10 mouse cellular contexts compared by ENCODE assay signal in the genomic region with DNA sequence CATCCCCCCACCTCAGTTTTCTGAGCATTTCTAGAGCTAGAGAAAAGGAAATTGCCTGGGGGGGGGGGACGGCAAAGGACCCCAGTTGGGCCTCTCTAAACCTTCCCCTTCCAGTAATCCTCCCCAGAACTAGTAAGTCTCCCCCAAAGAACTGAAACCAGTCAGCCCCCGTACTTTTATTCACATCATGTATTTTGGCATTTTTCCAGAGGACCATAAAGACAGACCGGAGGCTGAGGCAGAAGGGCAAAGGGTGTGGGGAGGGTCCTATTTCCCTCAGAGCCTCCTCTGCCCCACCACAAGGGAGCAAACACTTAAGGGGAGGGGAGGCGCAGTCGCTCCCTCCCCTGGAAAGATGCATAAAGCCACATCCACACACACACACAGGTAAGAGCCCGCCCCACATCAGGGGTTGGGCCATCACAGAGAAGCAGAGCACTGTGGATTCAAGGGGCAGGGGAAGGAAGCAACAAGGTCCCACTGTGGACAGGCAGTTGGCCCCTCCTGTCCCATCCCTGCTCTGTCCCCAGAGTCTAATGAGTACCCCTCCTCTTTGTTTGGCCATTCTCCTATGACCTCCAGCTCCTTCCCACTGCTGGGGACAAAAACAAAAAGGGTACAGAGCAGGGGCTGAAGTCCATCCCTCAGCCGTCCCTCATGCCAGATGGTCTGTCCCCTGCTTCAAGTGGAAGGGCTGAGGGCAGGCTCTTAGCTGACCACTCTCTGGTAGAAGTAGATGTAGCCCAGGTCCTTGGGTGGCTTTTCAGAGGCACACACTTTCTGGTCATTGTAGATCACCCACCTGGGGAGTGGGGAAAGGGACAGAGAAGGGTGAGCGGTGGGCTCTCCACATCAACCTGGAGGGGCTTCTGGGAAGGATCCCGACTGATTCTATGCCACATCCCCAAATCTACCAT. TPM values are rescaled to one million over a fixed set of nuclear protein-coding genes. Genes with fewer than 3 reads are reported as not detected.
A peak's percentile ranks its signal among the peaks of the same experiment; 100 is the strongest.
DNase-seq lines count a peak whose midpoint lies in the region; ATAC-seq lines count a peak whose summit lies in the region.
"Had no signal": no experiment of that assay in that cellular context is flagged by ENCODE, and none has a peak within 500 bp of the region (broad histone marks: within the 10 kb centered on the region; RNA-seq: fewer than 3 reads in every experiment).

No protein-coding gene starts in this region.

- no peak overlapping the region for H3K4me3 ChIP-seq in forebrain, embryonic 13.5 days
- H3K4me3 ChIP-seq in forebrain, embryonic 15.5 days = no peak overlapping the region
- no peak overlapping the region for H3K4me3 ChIP-seq in midbrain, embryonic 11.5 days (ENCODE audit: low read depth, low read length)
- H3K4me3 ChIP-seq in midbrain, embryonic 15.5 days = no peak overlapping the region
- H3K4me3 ChIP-seq in limb, embryonic 13.5 days = no peak overlapping the region; the same call in 1 of the 2 replicates
- no peak overlapping the region for H3K4me3 ChIP-seq in stomach, embryonic 15.5 days (replicated peaks)

- H3K4me1 ChIP-seq in forebrain, embryonic 13.5 days = peaks cover 34% of the 10 kb centered on the region
- peaks cover 32% of the 10 kb centered on the region for H3K4me1 ChIP-seq in forebrain, embryonic 15.5 days
- H3K4me1 ChIP-seq in midbrain, embryonic 11.5 days (ENCODE audit: control insufficient read depth, insufficient read depth, low read length) = peaks cover 16% of the 10 kb centered on the region
- H3K4me1 ChIP-seq in midbrain, embryonic 15.5 days = peaks cover 25% of the 10 kb centered on the region
- peaks cover 37% of the 10 kb centered on the region for H3K4me1 ChIP-seq in limb, embryonic 13.5 days
- peaks cover 30% of the 10 kb centered on the region for H3K4me1 ChIP-seq in stomach, embryonic 15.5 days

- 0 out of 2 replicates have a peak overlapping the region, but pooled peaks have one; percentile 80 for H3K4me2 ChIP-seq in forebrain, embryonic 13.5 days
- no peak overlapping the region for H3K4me2 ChIP-seq in forebrain, embryonic 15.5 days (replicated peaks)
- no peak overlapping the region for H3K4me2 ChIP-seq in midbrain, embryonic 11.5 days
- no peak overlapping the region for H3K4me2 ChIP-seq in midbrain, embryonic 15.5 days
- H3K4me2 ChIP-seq in limb, embryonic 13.5 days (replicated peaks) = peak overlapping the region; percentile 95
- 0 out of 2 replicates have a peak overlapping the region, but pooled peaks have one; percentile 79 for H3K4me2 ChIP-seq in stomach, embryonic 15.5 days

- WGBS in forebrain, embryonic 13.5 days = 66% methylated on average over 9 of the region's 9 CpGs
- WGBS in forebrain, embryonic 15.5 days = 66% methylated on average over 9 of the region's 9 CpGs
- 73% methylated on average over 9 of the region's 9 CpGs for WGBS in midbrain, embryonic 11.5 days
- WGBS in midbrain, embryonic 15.5 days = 68% methylated on average over 9 of the region's 9 CpGs
- WGBS in limb, embryonic 13.5 days = 62% methylated on average over 9 of the region's 9 CpGs
- 67% methylated on average over 9 of the region's 9 CpGs for WGBS in stomach, embryonic 15.5 days

- H3K27me3 ChIP-seq in forebrain, embryonic 13.5 days = no peaks in the 10 kb centered on the region
- H3K27me3 ChIP-seq in forebrain, embryonic 15.5 days = no peaks in the 10 kb centered on the region
- no peaks in the 10 kb centered on the region for H3K27me3 ChIP-seq in midbrain, embryonic 11.5 days (ENCODE audit: control insufficient read depth, insufficient read depth, low read length)
- H3K27me3 ChIP-seq in midbrain, embryonic 15.5 days (replicated peaks) = no peaks in the 10 kb centered on the region
- H3K27me3 ChIP-seq in limb, embryonic 13.5 days = no peaks in the 10 kb centered on the region
- H3K27me3 ChIP-seq in stomach, embryonic 15.5 days (replicated peaks) = no peaks in the 10 kb centered on the region

- H3K9ac ChIP-seq in forebrain, embryonic 13.5 days = peak overlapping the region; percentile 23
- H3K9ac ChIP-seq in forebrain, embryonic 15.5 days (replicated peaks) = no peak overlapping the region
- H3K9ac ChIP-seq in midbrain, embryonic 11.5 days (ENCODE audit: low read length) = no peak overlapping the region
- no peak overlapping the region for H3K9ac ChIP-seq in midbrain, embryonic 15.5 days
- no peak overlapping the region for H3K9ac ChIP-seq in limb, embryonic 13.5 days
- no peak overlapping the region for H3K9ac ChIP-seq in stomach, embryonic 15.5 days

- peak; percentile 72 for DNase-seq in midbrain, embryonic 11.5 days (ENCODE audit: low spot score, missing footprints)
- no peak for DNase-seq in thymus, postnatal 0 days (ENCODE audit: low spot score)
- DNase-seq in adrenal gland, adult 2 months = no peak
- DNase-seq: kidney, adult 2 months; lung, adult 2 months had no signal

- no peaks in the 10 kb centered on the region for H3K9me3 ChIP-seq in forebrain, embryonic 13.5 days (replicated peaks)
- no peaks in the 10 kb centered on the region for H3K9me3 ChIP-seq in forebrain, embryonic 15.5 days
- no peaks in the 10 kb centered on the region for H3K9me3 ChIP-seq in midbrain, embryonic 11.5 days (ENCODE audit: control insufficient read depth, low read length)
- H3K9me3 ChIP-seq in midbrain, embryonic 15.5 days = no peaks in the 10 kb centered on the region
- no peaks in the 10 kb centered on the region for H3K9me3 ChIP-seq in limb, embryonic 13.5 days
- no peaks in the 10 kb centered on the region for H3K9me3 ChIP-seq in stomach, embryonic 15.5 days

- ATAC-seq in forebrain, embryonic 13.5 days = no peak
- ATAC-seq in forebrain, embryonic 15.5 days (replicated peaks) = no peak
- ATAC-seq in midbrain, embryonic 11.5 days (ENCODE audit: low FRiP score) = no peak
- no peak for ATAC-seq in midbrain, embryonic 15.5 days (replicated peaks)
- no peak for ATAC-seq in limb, embryonic 13.5 days (ENCODE audit: low FRiP score, low read depth)
- no peak for ATAC-seq in stomach, embryonic 15.5 days (ENCODE audit: insufficient read depth, low FRiP score, low read depth)

- H3K36me3 ChIP-seq in forebrain, embryonic 13.5 days (ENCODE audit: poor library complexity, severe bottlenecking) = peaks cover 78% of the 10 kb centered on the region
- peaks cover 39% of the 10 kb centered on the region for H3K36me3 ChIP-seq in forebrain, embryonic 15.5 days
- peaks cover 34% of the 10 kb centered on the region for H3K36me3 ChIP-seq in midbrain, embryonic 11.5 days (ENCODE audit: control insufficient read depth, insufficient read depth, low read length)
- peaks cover 35% of the 10 kb centered on the region for H3K36me3 ChIP-seq in midbrain, embryonic 15.5 days (replicated peaks)
- peaks cover 74% of the 10 kb centered on the region for H3K36me3 ChIP-seq in limb, embryonic 13.5 days
- H3K36me3 ChIP-seq in stomach, embryonic 15.5 days = peaks cover 49% of the 10 kb centered on the region

- H3K27ac ChIP-seq in forebrain, embryonic 13.5 days = no peak overlapping the region; the same call in 1 of the 2 replicates
- no peak overlapping the region for H3K27ac ChIP-seq in forebrain, embryonic 15.5 days (replicated peaks)
- no peak overlapping the region for H3K27ac ChIP-seq in midbrain, embryonic 11.5 days (ENCODE audit: low read depth, low read length)
- H3K27ac ChIP-seq in midbrain, embryonic 15.5 days = no peak overlapping the region
- peak overlapping the region; percentile 72; the same call in 1 of the 2 replicates for H3K27ac ChIP-seq in limb, embryonic 13.5 days
- H3K27ac ChIP-seq in stomach, embryonic 15.5 days = no peak overlapping the region

RNA-seq across cellular contexts. Expression of gene Tpi1, which starts 1.0 kb away (rescaled TPM):
- polyA plus RNA-seq in forebrain, embryonic 13.5 days (2015; fragmentation: Nextera tagmentation; extraction: Ambion mirVana) = 467 and 491 TPM in 2 replicates
- 352 and 365 TPM in 2 replicates for polyA plus RNA-seq in forebrain, embryonic 15.5 days (2015; fragmentation: Nextera tagmentation; extraction: Ambion mirVana)
- 619 and 639 TPM in 2 replicates for polyA plus RNA-seq in midbrain, embryonic 11.5 days (2014; fragmentation: Nextera tagmentation; extraction: Ambion mirVana)
- 383 and 391 TPM in 2 replicates for polyA plus RNA-seq in midbrain, embryonic 15.5 days (2015; fragmentation: Nextera tagmentation; extraction: Ambion mirVana)
- 782 and 803 TPM in 2 replicates for polyA plus RNA-seq in limb, embryonic 13.5 days (2015; fragmentation: Nextera tagmentation; extraction: Ambion mirVana)
- 890 and 914 TPM in 2 replicates for polyA plus RNA-seq in stomach, embryonic 15.5 days (2015; fragmentation: Nextera tagmentation; extraction: Ambion mirVana)
- polyA plus RNA-seq in thymus, postnatal 0 days (2015; fragmentation: Nextera tagmentation; extraction: Ambion mirVana) = 231 and 275 TPM in 2 replicates
- total RNA-seq in adrenal gland, adult 2 months (2021) = 100 to 1,000 TPM; 385 to 502 TPM
- 237 and 285 TPM in 2 replicates for polyA plus RNA-seq in adrenal gland, adult 2 months (2012; rRNA removed)

RNA-seq across cellular contexts. Expression of gene Spsb2, which starts 6.7 kb away (rescaled TPM):
- 5.1 and 5.3 TPM in 2 replicates for polyA plus RNA-seq in forebrain, embryonic 13.5 days (2015; fragmentation: Nextera tagmentation; extraction: Ambion mirVana)
- 4.4 and 5.0 TPM in 2 replicates for polyA plus RNA-seq in forebrain, embryonic 15.5 days (2015; fragmentation: Nextera tagmentation; extraction: Ambion mirVana)
- 3.7 and 4.8 TPM in 2 replicates for polyA plus RNA-seq in midbrain, embryonic 11.5 days (2014; fragmentation: Nextera tagmentation; extraction: Ambion mirVana)
- 8.8 and 10.1 TPM in 2 replicates for polyA plus RNA-seq in midbrain, embryonic 15.5 days (2015; fragmentation: Nextera tagmentation; extraction: Ambion mirVana)
- 10.4 and 12.3 TPM in 2 replicates for polyA plus RNA-seq in limb, embryonic 13.5 days (2015; fragmentation: Nextera tagmentation; extraction: Ambion mirVana)
- 11.7 and 12.7 TPM in 2 replicates for polyA plus RNA-seq in stomach, embryonic 15.5 days (2015; fragmentation: Nextera tagmentation; extraction: Ambion mirVana)
- 8.9 and 9.4 TPM in 2 replicates for polyA plus RNA-seq in thymus, postnatal 0 days (2015; fragmentation: Nextera tagmentation; extraction: Ambion mirVana)
- total RNA-seq in adrenal gland, adult 2 months (2021) = 10 to 100 TPM; 19.6 to 28.0 TPM
- polyA plus RNA-seq in adrenal gland, adult 2 months (2012; rRNA removed) = 34.0 and 40.0 TPM in 2 replicates

RNA-seq across cellular contexts. Expression of gene Usp5, which starts 14.2 kb away (rescaled TPM):
- polyA plus RNA-seq in forebrain, embryonic 13.5 days (2015; fragmentation: Nextera tagmentation; extraction: Ambion mirVana) = 178 and 203 TPM in 2 replicates
- polyA plus RNA-seq in forebrain, embryonic 15.5 days (2015; fragmentation: Nextera tagmentation; extraction: Ambion mirVana) = 194 and 200 TPM in 2 replicates
- 139 and 143 TPM in 2 replicates for polyA plus RNA-seq in midbrain, embryonic 11.5 days (2014; fragmentation: Nextera tagmentation; extraction: Ambion mirVana)
- 233 and 234 TPM in 2 replicates for polyA plus RNA-seq in midbrain, embryonic 15.5 days (2015; fragmentation: Nextera tagmentation; extraction: Ambion mirVana)
- polyA plus RNA-seq in limb, embryonic 13.5 days (2015; fragmentation: Nextera tagmentation; extraction: Ambion mirVana) = 165 and 177 TPM in 2 replicates
- 116 and 125 TPM in 2 replicates for polyA plus RNA-seq in stomach, embryonic 15.5 days (2015; fragmentation: Nextera tagmentation; extraction: Ambion mirVana)
- 93.0 and 93.4 TPM in 2 replicates for polyA plus RNA-seq in thymus, postnatal 0 days (2015; fragmentation: Nextera tagmentation; extraction: Ambion mirVana)
- 100 to 1,000 TPM; 103 to 132 TPM for total RNA-seq in adrenal gland, adult 2 months (2021)
- 102 and 111 TPM in 2 replicates for polyA plus RNA-seq in adrenal gland, adult 2 months (2012; rRNA removed)

RNA-seq across cellular contexts. Expression of gene Cdca3, which starts 14.2 kb away (rescaled TPM):
- polyA plus RNA-seq in forebrain, embryonic 13.5 days (2015; fragmentation: Nextera tagmentation; extraction: Ambion mirVana) = 207 and 217 TPM in 2 replicates
- polyA plus RNA-seq in forebrain, embryonic 15.5 days (2015; fragmentation: Nextera tagmentation; extraction: Ambion mirVana) = 100 and 106 TPM in 2 replicates
- polyA plus RNA-seq in midbrain, embryonic 11.5 days (2014; fragmentation: Nextera tagmentation; extraction: Ambion mirVana) = 225 and 244 TPM in 2 replicates
- 23.2 and 32.9 TPM in 2 replicates for polyA plus RNA-seq in midbrain, embryonic 15.5 days (2015; fragmentation: Nextera tagmentation; extraction: Ambion mirVana)
- polyA plus RNA-seq in limb, embryonic 13.5 days (2015; fragmentation: Nextera tagmentation; extraction: Ambion mirVana) = 166 and 172 TPM in 2 replicates
- polyA plus RNA-seq in stomach, embryonic 15.5 days (2015; fragmentation: Nextera tagmentation; extraction: Ambion mirVana) = 141 and 159 TPM in 2 replicates
- polyA plus RNA-seq in thymus, postnatal 0 days (2015; fragmentation: Nextera tagmentation; extraction: Ambion mirVana) = 240 and 258 TPM in 2 replicates
- 1 to 10 TPM; 2.2 to 3.9 TPM for total RNA-seq in adrenal gland, adult 2 months (2021)
- polyA plus RNA-seq in adrenal gland, adult 2 months (2012; rRNA removed) = 5.9 and 8.6 TPM in 2 replicates

RNA-seq across cellular contexts. Expression of gene Gnb3, which starts 25.0 kb away (rescaled TPM):
- 0.46 and 0.74 TPM in 2 replicates for polyA plus RNA-seq in forebrain, embryonic 13.5 days (2015; fragmentation: Nextera tagmentation; extraction: Ambion mirVana)
- polyA plus RNA-seq in forebrain, embryonic 15.5 days (2015; fragmentation: Nextera tagmentation; extraction: Ambion mirVana) = 0.23 and 1.8 TPM in 2 replicates
- polyA plus RNA-seq in midbrain, embryonic 11.5 days (2014; fragmentation: Nextera tagmentation; extraction: Ambion mirVana) = 3.8 TPM in 2 replicates
- 2.6 and 2.8 TPM in 2 replicates for polyA plus RNA-seq in midbrain, embryonic 15.5 days (2015; fragmentation: Nextera tagmentation; extraction: Ambion mirVana)
- 1.0 and 1.3 TPM in 2 replicates for polyA plus RNA-seq in limb, embryonic 13.5 days (2015; fragmentation: Nextera tagmentation; extraction: Ambion mirVana)
- polyA plus RNA-seq in stomach, embryonic 15.5 days (2015; fragmentation: Nextera tagmentation; extraction: Ambion mirVana) = 0.97 and 1.1 TPM in 2 replicates
- polyA plus RNA-seq in thymus, postnatal 0 days (2015; fragmentation: Nextera tagmentation; extraction: Ambion mirVana) = 2.3 and 2.4 TPM in 2 replicates
- total RNA-seq in adrenal gland, adult 2 months (2021) = 10 to 100 TPM in 1 of 2 experiments, 1 to 10 TPM in 1; 6.7 to 12.2 TPM
- 9.2 and 11.9 TPM in 2 replicates for polyA plus RNA-seq in adrenal gland, adult 2 months (2012; rRNA removed)

Comparison
In these comparisons a context has a peak if more than half of its experiments do, and no peak if none do; other contexts are left out.
1. H3K4me2 ChIP-seq: peak in forebrain, embryonic 13.5 days (single experiment), limb, embryonic 13.5 days (single experiment) and stomach, embryonic 15.5 days (single experiment); none in forebrain, embryonic 15.5 days (single experiment), midbrain, embryonic 11.5 days (single experiment) and midbrain, embryonic 15.5 days (single experiment).